Mouse (Mus musculus) retina, embryonic 14.5 days (tissue): ENCODE measurements at regions not wholly inside any gene's neighbourhood (a gene's known extent, or its start where the extent isn't known, plus 50 kb on each side); places are given as distances from the start of the nearest gene placed in this dataset.
"Not testable (repeated sequence)": the region's sequence is repeated elsewhere in the genome, so short reads cannot be mapped to it uniquely, and the experiment has no call there.

Experiments
- DNase-seq: peaks from one replicate; pipeline ENCODE4 v3.0.0-alpha.2; 2015; ENCODE audit warnings: low spot score

GRCm38 (mm10) chr6:22716864-22717557 lies 158.3 kb upstream of the Ptprz1 start:
- DNase-seq: no peak

- DNase-seq: no peak
Measured at GRCm38 (mm10) chr6:22716144-22716856, 159.0 kb upstream of the Ptprz1 start.

- no peak for DNase-seq
Measured at GRCm38 (mm10) chr6:22698187-22698586, 177.1 kb upstream of the Ptprz1 start.

GRCm38 (mm10) chr6:22688678-22689126 lies 186.6 kb upstream of the Ptprz1 start:
- peak; percentile 58 for DNase-seq

- peak; percentile 63 for DNase-seq
Measured at GRCm38 (mm10) chr6:22674586-22674929, 200.7 kb upstream of the Ptprz1 start.

- peak; percentile 26 for DNase-seq
Measured at GRCm38 (mm10) chr6:22673919-22674585, 201.2 kb upstream of the Ptprz1 start.

GRCm38 (mm10) chr6:22671524-22671923 lies 203.8 kb upstream of the Ptprz1 start:
- DNase-seq: no peak

- no peak for DNase-seq
Measured at GRCm38 (mm10) chr6:22668190-22668975, 206.9 kb upstream of the Ptprz1 start.

GRCm38 (mm10) chr6:22657401-22657800 lies 217.9 kb upstream of the Ptprz1 start:
- not testable (repeated sequence) for DNase-seq

- no peak for DNase-seq
Measured at GRCm38 (mm10) chr6:22640100-22640499, 235.2 kb upstream of the Ptprz1 start.

GRCm38 (mm10) chr6:22635141-22635540 lies 240.2 kb upstream of the Ptprz1 start:
- DNase-seq: no peak

GRCm38 (mm10) chr6:22634740-22635139 lies 240.6 kb upstream of the Ptprz1 start:
- no peak for DNase-seq

- no peak for DNase-seq
Measured at GRCm38 (mm10) chr6:22591592-22591991, 235.5 kb upstream of the Fam3c start.

GRCm38 (mm10) chr6:22584851-22585250 lies 228.8 kb upstream of the Fam3c start:
- DNase-seq: no peak

GRCm38 (mm10) chr6:22572925-22573324 lies 216.9 kb upstream of the Fam3c start:
- DNase-seq: no peak

- no peak for DNase-seq
Measured at GRCm38 (mm10) chr6:22567891-22568290, 211.8 kb upstream of the Fam3c start.

GRCm38 (mm10) chr6:22548296-22549245 lies 192.5 kb upstream of the Fam3c start:
- DNase-seq: no peak

GRCm38 (mm10) chr6:22541603-22542002 lies 185.6 kb upstream of the Fam3c start:
- DNase-seq: no peak

- no peak for DNase-seq
Measured at GRCm38 (mm10) chr6:22538254-22538653, 182.2 kb upstream of the Fam3c start.

- no peak for DNase-seq
Measured at GRCm38 (mm10) chr6:22524384-22524783, 168.3 kb upstream of the Fam3c start.

- DNase-seq: no peak
Measured at GRCm38 (mm10) chr6:22523582-22524234, 167.7 kb upstream of the Fam3c start.
